Mouse (Mus musculus) layer of hippocampus, adult 11-12 months (tissue): ENCODE data around the gene Cby3.
"Not testable (repeated sequence)": the region's sequence is repeated elsewhere in the genome, so short reads cannot be mapped to it uniquely, and the experiment has no call there.

Experiments used
- DNase-seq: peaks from one replicate; pipeline ENCODE4 v3.0.0; 2022; ENCODE audit warnings: low spot score

Gene Cby3

GRCm38 (mm10) chr11:50354162-50354561, at the start of gene Cby3:
Gene Cby3 (plus strand): TSS chr11:50354462.
- no peak for DNase-seq

- DNase-seq, result no peak
Measured at GRCm38 (mm10) chr11:50312803-50313202, 41.5 kb upstream of the Cby3 start.

- not testable (repeated sequence) for DNase-seq
Measured at GRCm38 (mm10) chr11:50319343-50319742, 34.9 kb upstream of the Cby3 start.

- no peak for DNase-seq
Measured at GRCm38 (mm10) chr11:50321239-50321638, 33.0 kb upstream of the Cby3 start.

- DNase-seq, result no peak
Measured at GRCm38 (mm10) chr11:50322345-50322744, 31.9 kb upstream of the Cby3 start.

- DNase-seq, result no peak
Measured at GRCm38 (mm10) chr11:50323843-50324242, 30.4 kb upstream of the Cby3 start.

GRCm38 (mm10) chr11:50324751-50325471, 29.4 kb upstream of the Cby3 start:
- DNase-seq, result no peak

- peak; percentile 99 for DNase-seq
Measured at GRCm38 (mm10) chr11:50325496-50326301, 28.6 kb upstream of the Cby3 start, which contains the start of gene Canx. Gene Canx (minus strand): TSS chr11:50325673.

- DNase-seq, result peak; percentile 8
Measured at GRCm38 (mm10) chr11:50326302-50326966, 27.8 kb upstream of the Cby3 start.

- DNase-seq, result no peak
Measured at GRCm38 (mm10) chr11:50328075-50328625, 26.1 kb upstream of the Cby3 start.

GRCm38 (mm10) chr11:50329378-50329777, 24.9 kb upstream of the Cby3 start:
- no peak for DNase-seq

- DNase-seq, result no peak
Measured at GRCm38 (mm10) chr11:50333181-50333580, 21.1 kb upstream of the Cby3 start.

- DNase-seq, result no peak
Measured at GRCm38 (mm10) chr11:50336126-50336525, 18.1 kb upstream of the Cby3 start.

- DNase-seq, result no peak
Measured at GRCm38 (mm10) chr11:50336891-50337290, 17.4 kb upstream of the Cby3 start.

- no peak for DNase-seq
Measured at GRCm38 (mm10) chr11:50345486-50345885, 8.8 kb upstream of the Cby3 start.

- DNase-seq, result no peak
Measured at GRCm38 (mm10) chr11:50346256-50347032, 7.8 kb upstream of the Cby3 start.

- no peak for DNase-seq
Measured at GRCm38 (mm10) chr11:50352177-50352576, 2.1 kb upstream of the Cby3 start.

- DNase-seq, result no peak
Measured at GRCm38 (mm10) chr11:50354851-50355250, 589 bp downstream of the Cby3 start.

- DNase-seq, result no peak
Measured at GRCm38 (mm10) chr11:50355395-50355794, 1.1 kb downstream of the Cby3 start.

GRCm38 (mm10) chr11:50358950-50359861, 4.9 kb downstream of the Cby3 start:
- DNase-seq, result peak; percentile 68
